Mouse (Mus musculus) midbrain, embryonic 11.5 days (tissue): ENCODE measurements around the gene Sept5. TPM values are rescaled to one million over a fixed set of nuclear protein-coding genes. Genes with fewer than 3 reads are reported as not detected.

Source experiments
- ATAC-seq: fragments of 200-750 bp; cut with Nextera tagmentation; 2 replicates; pipeline ENCODE4 v1.8.0; 2017; ENCODE audit warnings: moderate TSS enrichment, moderate library complexity; ENCODE audit not compliant: low FRiP score
- DNase-seq: peaks from one replicate; pipeline ENCODE4 v3.0.0; 2015; ENCODE audit warnings: low spot score; ENCODE audit errors: missing footprints
- H3K27ac ChIP-seq: fragments of 300-500 bp; sonication (generic); 2 replicates; pipeline ENCODE4 v1.5.1; 2014; ENCODE audit warnings: low read depth, low read length
- H3K27me3 ChIP-seq: fragments of 300-500 bp; sonication (generic); 2 replicates; pipeline ENCODE4 v1.6.1; 2014; ENCODE audit warnings: mild to moderate bottlenecking, low read length, moderate library complexity, mixed read lengths; ENCODE audit not compliant: control insufficient read depth, insufficient read depth
- H3K36me3 ChIP-seq: fragments of 300-500 bp; sonication (generic); 2 replicates; pipeline ENCODE4 v1.6.1; 2014; ENCODE audit warnings: mild to moderate bottlenecking, low read length, moderate library complexity, mixed read lengths; ENCODE audit not compliant: control insufficient read depth, insufficient read depth
- H3K4me1 ChIP-seq: fragments of 300-500 bp; sonication (generic); 2 replicates; pipeline ENCODE4 v1.6.1; 2014; ENCODE audit warnings: low read length; ENCODE audit not compliant: control insufficient read depth, insufficient read depth
- H3K4me2 ChIP-seq: fragments of 300-500 bp; sonication (generic); 2 replicates; pipeline ENCODE4 v1.6.1; 2014; ENCODE audit warnings: mild to moderate bottlenecking, moderate library complexity
- H3K4me3 ChIP-seq: fragments of 300-500 bp; sonication (generic); 2 replicates; pipeline ENCODE4 v1.5.1; 2014; ENCODE audit warnings: low read depth, low read length
- H3K9ac ChIP-seq: fragments of 300-500 bp; sonication (generic); 2 replicates; pipeline ENCODE4 v1.6.1; 2014; ENCODE audit warnings: low read length
- H3K9me3 ChIP-seq: fragments of 300-500 bp; sonication (generic); 2 replicates; pipeline ENCODE4 v1.6.1; 2016; ENCODE audit warnings: low read length; ENCODE audit not compliant: control insufficient read depth
- WGBS: fragments of 180-500 bp; shearing (Covaris S2); extraction: QIAGEN DNeasy Blood & Tissue Kit; methylation state at CpG from one replicate; pipeline ENCODE4 v1.1.7; 2014; 5-methylcytosine and 5-hydroxymethylcytosine counted together
- polyA plus RNA-seq: library from polyadenylated mRNA; unstranded; fragments of >200 nt; fragmentation: Nextera tagmentation; extraction: Ambion mirVana; gene quantifications from 2 replicates; pipeline ENCODE4 v1.2.1, GENCODE M21; 2014

Gene Sept5
- polyA plus RNA-seq, 1 experiment from 2014 or later = 52.0 TPM

- Histone ChIP-seq H3K27ac (no peak overlapping the region), H3K27me3 (peaks cover 91% of the 10 kb centered on the region), H3K9me3 (no peaks in the 10 kb centered on the region), H3K9ac (no peak overlapping the region), H3K4me1 (peaks cover 20% of the 10 kb centered on the region), H3K36me3 (peaks cover 9% of the 10 kb centered on the region; the same call in 1 of the 2 replicates), H3K4me3 (peak overlapping the region; percentile 28), H3K4me2 (peak overlapping the region; percentile 44)
- ATAC-seq (no peak), DNase-seq (peak; percentile 95)
- 1% methylated on average over 38 of the region's 38 CpGs for WGBS
Observed at GRCm38 (mm10) chr16:18621362-18622001, 8.3 kb downstream of the Sept5 start.

DNA sequence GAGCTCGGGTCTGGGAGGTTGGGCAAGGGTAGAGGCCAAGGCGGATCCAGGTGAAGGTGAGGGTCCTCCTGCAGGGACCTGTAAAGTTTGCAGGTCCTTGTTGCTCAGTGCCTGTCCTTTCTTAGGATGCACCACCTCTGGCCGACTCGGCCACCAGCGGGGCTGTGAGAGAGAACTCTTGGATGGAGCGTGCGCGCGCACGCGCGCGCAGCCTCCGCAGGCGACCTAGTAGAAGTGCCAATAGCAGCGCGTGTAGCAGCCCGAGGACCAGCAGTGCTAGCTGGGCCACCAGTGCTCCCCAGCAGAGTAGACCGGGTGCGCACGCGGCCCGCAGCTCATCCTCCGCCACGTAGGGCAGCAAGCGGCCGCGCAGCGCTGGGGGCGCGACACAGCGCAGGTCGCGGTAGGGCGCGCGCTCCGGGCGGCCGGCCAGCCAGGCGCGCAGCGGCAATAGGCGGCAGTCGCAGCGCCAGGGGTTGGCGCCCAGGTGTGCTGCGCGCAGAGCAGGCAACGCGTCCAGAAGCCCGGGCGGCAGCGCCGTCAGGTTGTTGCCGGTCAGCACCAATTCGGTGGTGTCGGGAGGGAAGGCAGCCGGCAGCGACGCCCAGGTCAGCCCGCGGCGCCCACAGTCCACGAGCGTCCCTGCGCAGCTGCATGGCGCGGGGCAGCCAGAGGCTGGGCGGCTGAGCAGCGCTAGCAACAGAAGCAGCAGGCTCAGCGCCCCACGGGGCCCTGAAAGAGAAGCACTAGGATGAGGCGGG lies 9.0 kb downstream of the Sept5 start:
- Histone ChIP-seq H3K9ac (no peak overlapping the region), H3K27me3 (peaks cover 89% of the 10 kb centered on the region), H3K4me1 (peaks cover 13% of the 10 kb centered on the region), H3K36me3 (peaks cover 9% of the 10 kb centered on the region; the same call in 1 of the 2 replicates), H3K9me3 (no peaks in the 10 kb centered on the region), H3K27ac (no peak overlapping the region), H3K4me2 (peak overlapping the region; percentile 44), H3K4me3 (peak overlapping the region; percentile 28)
- DNase-seq = peak; percentile 91
- WGBS = 2% methylated on average over 68 of the region's 74 CpGs
- ATAC-seq = peak; percentile 12; the same call in 1 of the 2 replicates

DNA sequence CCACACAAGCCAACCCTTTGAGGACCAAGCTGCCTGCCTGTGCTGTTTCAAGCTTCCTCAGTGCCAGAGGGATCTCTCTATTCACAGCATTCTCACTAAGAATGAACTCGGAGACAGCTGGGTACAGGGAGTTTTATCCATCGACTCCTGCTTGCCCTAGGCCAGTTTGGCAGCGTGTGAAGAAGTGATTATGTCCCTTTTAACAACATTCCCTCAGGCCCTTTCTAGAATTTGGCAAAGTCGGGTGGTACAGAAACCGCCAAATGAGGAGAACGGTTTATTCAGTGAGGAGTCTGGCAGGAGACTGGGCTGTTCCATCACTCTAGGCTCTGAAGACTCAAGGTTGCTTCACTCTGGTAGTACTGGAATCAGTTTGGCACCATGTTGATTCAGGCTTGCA lies 9.6 kb downstream of the Sept5 start:
- H3K27me3 ChIP-seq = peaks cover 85% of the 10 kb centered on the region
- no peaks in the 10 kb centered on the region for H3K9me3 ChIP-seq
- peaks cover 11% of the 10 kb centered on the region for H3K4me1 ChIP-seq
- H3K4me2 ChIP-seq = peak overlapping the region; percentile 44; the same call in 1 of the 2 replicates
- 13% methylated on average over 6 of the region's 6 CpGs for WGBS
- ATAC-seq (no peak), DNase-seq (no peak)
- H3K27ac ChIP-seq = no peak overlapping the region
- H3K4me3 ChIP-seq = peak overlapping the region; percentile 28
- H3K36me3 ChIP-seq = peaks cover 9% of the 10 kb centered on the region; the same call in 1 of the 2 replicates
- no peak overlapping the region for H3K9ac ChIP-seq

DNA sequence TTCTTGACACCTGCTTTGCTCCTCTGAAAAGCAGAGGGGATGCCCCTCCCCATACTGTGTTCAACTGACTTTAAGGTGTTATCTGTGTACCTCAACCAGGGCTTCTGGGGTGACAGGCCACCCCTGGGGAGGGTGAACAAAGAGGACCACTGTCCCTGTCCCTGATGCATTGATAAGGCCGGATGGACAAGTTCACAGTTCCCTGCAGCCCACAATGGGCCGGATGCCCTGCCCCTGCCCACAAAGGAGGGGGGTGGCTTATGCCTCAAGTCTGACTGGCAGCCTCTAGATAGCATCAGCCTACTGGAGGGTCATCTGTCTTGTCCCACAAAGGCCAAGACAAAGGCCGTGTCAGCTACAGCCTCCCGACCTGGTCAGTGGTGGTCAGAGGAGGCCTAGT lies 10.6 kb downstream of the Sept5 start:
- H3K4me2 ChIP-seq = no peak overlapping the region
- H3K27ac ChIP-seq = no peak overlapping the region
- no peak overlapping the region for H3K4me3 ChIP-seq
- no peaks in the 10 kb centered on the region for H3K9me3 ChIP-seq
- H3K4me1 ChIP-seq = peaks cover 11% of the 10 kb centered on the region
- ATAC-seq = no peak
- H3K36me3 ChIP-seq = peaks cover 5% of the 10 kb centered on the region; the same call in 1 of the 2 replicates
- 37% methylated on average over 4 of the region's 4 CpGs for WGBS
- peaks cover 75% of the 10 kb centered on the region for H3K27me3 ChIP-seq
- DNase-seq = no peak
- H3K9ac ChIP-seq = no peak overlapping the region

DNA sequence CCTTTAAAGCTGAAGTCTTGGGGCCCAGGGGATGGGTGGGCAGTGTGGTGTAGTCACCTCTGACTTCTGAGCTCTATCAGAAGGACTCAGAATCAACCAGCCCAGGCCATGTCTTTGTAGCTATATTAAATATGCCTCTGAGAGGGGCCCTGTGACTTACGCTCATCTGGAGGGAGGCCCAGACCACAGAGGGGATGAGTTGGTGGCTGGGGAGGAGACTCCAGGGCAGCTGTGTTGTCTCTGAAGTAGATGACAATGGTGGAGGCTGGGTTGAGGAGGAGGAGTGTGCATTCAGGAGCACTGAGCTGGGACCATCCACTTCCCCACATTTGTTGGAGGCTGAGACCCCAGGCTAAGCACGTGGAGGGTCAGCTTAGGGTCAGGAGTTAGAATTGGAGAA lies 11.5 kb downstream of the Sept5 start:
- Histone ChIP-seq H3K9me3 (no peaks in the 10 kb centered on the region), H3K4me2 (no peak overlapping the region), H3K4me3 (no peak overlapping the region), H3K27ac (no peak overlapping the region), H3K9ac (no peak overlapping the region), H3K36me3 (0 out of 2 replicates have a peak, but pooled peaks cover under 1% of the 10 kb centered on the region), H3K4me1 (peaks cover 11% of the 10 kb centered on the region), H3K27me3 (peaks cover 67% of the 10 kb centered on the region)
- ATAC-seq (peak; percentile 3; the same call in 1 of the 2 replicates), DNase-seq (no peak)
- 32% methylated on average over 2 of the region's 2 CpGs for WGBS

GRCm38 (mm10) chr16:18617370-18618065 lies 12.2 kb downstream of the Sept5 start:
- H3K27ac ChIP-seq = no peak overlapping the region
- H3K36me3 ChIP-seq = no peaks in the 10 kb centered on the region
- H3K27me3 ChIP-seq = peaks cover 59% of the 10 kb centered on the region
- peak overlapping the region; percentile 26; the same call in 1 of the 2 replicates for H3K4me2 ChIP-seq
- H3K9me3 ChIP-seq = no peaks in the 10 kb centered on the region
- H3K4me1 ChIP-seq = peaks cover 11% of the 10 kb centered on the region
- no peak overlapping the region for H3K9ac ChIP-seq
- DNase-seq = peak; percentile 99
- no peak overlapping the region for H3K4me3 ChIP-seq
- peak; percentile 72; the same call in 1 of the 2 replicates for ATAC-seq
- 2% methylated on average over 27 of the region's 27 CpGs for WGBS

DNA sequence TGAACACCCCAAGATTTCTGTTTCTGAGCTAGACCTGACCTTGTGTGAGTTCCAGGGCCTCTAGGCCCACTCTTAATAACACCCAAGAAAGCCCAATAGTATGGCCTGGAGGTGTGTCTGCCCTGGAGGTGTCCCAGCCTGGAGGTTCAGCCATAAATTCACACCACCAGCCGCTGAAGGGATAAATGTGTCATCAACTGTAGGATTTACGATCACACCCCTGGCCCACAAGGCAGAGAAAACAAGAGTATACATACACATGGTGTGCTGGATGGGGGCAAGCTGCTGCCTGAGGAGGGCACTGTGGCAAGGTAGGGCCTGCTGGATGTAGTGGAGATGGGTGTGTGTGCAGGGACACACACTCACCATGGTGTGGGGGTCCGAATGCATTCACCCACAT lies 16.5 kb downstream of the Sept5 start:
- H3K9ac ChIP-seq = no peak overlapping the region
- no peak overlapping the region for H3K4me2 ChIP-seq
- H3K4me3 ChIP-seq = no peak overlapping the region
- no peak overlapping the region for H3K27ac ChIP-seq
- DNase-seq = no peak
- peaks cover 17% of the 10 kb centered on the region for H3K27me3 ChIP-seq
- H3K9me3 ChIP-seq = no peaks in the 10 kb centered on the region
- ATAC-seq = no peak
- WGBS = 90% methylated on average over 3 of the region's 3 CpGs
- H3K4me1 ChIP-seq = peaks cover 6% of the 10 kb centered on the region
- no peaks in the 10 kb centered on the region for H3K36me3 ChIP-seq

DNA sequence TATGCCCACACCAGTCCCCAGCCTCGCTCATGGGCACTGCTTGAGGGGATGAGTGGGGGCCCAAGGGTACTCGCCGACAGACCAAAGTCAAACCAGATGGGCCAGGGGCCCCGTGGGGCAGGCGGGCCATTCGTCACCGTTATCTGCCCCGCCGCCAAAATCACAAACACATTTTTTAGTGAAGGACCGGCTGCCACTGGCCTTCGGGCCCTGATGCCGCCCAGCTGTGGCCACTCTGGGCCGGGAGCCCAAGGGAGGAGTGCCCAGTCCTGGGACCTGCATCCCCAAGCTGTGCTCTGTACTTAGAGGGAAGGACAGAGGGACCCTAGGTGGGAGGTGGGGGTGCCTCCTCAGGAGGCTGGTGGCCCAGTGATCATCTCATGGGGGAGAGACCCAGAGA lies 18.0 kb downstream of the Sept5 start:
- 83% methylated on average over 13 of the region's 13 CpGs for WGBS
- no peak for DNase-seq

More for the DNA sequence above, 18.0 kb downstream of the Sept5 start:
- no peak overlapping the region for H3K27ac ChIP-seq
- ATAC-seq = no peak
- peaks cover 9% of the 10 kb centered on the region for H3K27me3 ChIP-seq
- H3K9ac ChIP-seq = no peak overlapping the region
- H3K9me3 ChIP-seq = no peaks in the 10 kb centered on the region
- H3K4me1 ChIP-seq = peaks cover 4% of the 10 kb centered on the region; the same call in 1 of the 2 replicates
- no peak overlapping the region for H3K4me2 ChIP-seq
- no peak overlapping the region for H3K4me3 ChIP-seq
- no peaks in the 10 kb centered on the region for H3K36me3 ChIP-seq
